10 mouse cellular contexts compared by ENCODE assay signal in the genomic region with DNA sequence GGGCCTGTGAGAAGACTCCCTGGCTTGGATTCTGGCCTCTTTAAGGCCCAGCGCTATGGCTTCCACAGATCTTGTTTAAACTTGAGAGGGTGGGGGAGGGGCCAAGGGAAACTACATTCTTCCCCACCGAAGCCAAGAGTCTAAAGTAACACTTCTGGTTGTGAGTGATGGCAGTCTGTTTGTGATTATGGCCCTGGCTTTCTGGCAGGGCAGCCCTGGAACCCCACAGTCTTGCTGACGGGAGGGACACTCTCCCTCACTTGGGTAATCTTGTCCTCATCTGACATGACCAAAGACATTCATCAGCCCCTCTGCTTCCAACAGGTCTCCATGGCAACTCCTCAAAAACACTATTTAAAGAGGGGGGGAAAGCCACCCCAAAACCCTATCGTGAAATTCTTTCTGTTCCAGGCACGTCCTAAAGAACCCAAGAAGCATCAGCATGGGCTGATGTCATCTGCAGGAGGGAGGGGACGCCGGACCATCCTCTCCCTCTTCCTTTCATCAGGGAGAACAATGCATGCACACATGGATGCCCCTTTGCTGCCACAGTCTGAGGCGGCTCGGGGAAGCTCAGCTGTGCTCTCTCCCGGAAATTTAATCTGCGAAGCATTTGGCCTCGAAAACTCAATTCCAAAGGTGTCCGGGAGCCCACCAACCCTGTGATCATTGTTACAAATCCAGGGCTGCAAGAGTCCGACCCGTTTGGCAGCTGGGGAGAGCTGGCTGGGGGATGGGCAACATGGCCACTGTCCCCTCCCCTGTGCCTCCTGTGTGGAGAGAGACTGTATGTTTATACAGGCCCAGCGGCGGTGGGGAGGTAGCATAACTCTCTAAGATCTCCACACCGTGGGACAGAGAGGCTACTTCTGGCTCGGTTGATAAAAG.
DNase-seq lines count a peak whose midpoint lies in the region; ATAC-seq and TF ChIP-seq lines count a peak whose summit lies in the region.
"Had no signal": no experiment of that assay in that cellular context is flagged by ENCODE, and none has a peak within 500 bp of the region (broad histone marks: within the 10 kb centered on the region; RNA-seq: fewer than 3 reads in every experiment).

No protein-coding gene starts in this region.

- peak; percentile 37 for DNase-seq in kidney, postnatal 14 days
- DNase-seq in kidney, adult 9 months: no peak
- DNase-seq in cerebellum, adult 11 months: no peak
- no peak for DNase-seq in spleen, postnatal 4 days (ENCODE audit: low spot score in 2 of 2)

- no peaks in the 10 kb centered on the region for H3K27me3 ChIP-seq in embryonic facial prominence, embryonic 15.5 days
- H3K27me3 ChIP-seq in limb, embryonic 13.5 days: no peaks in the 10 kb centered on the region
- H3K27me3 ChIP-seq: Patski had no signal

- peaks cover 52% of the 10 kb centered on the region for H3K36me3 ChIP-seq in embryonic facial prominence, embryonic 15.5 days
- H3K36me3 ChIP-seq in limb, embryonic 13.5 days: peaks cover 83% of the 10 kb centered on the region

- peak overlapping the region; percentile 82 for H3K27ac ChIP-seq in embryonic facial prominence, embryonic 15.5 days (replicated peaks)
- H3K27ac ChIP-seq in limb, embryonic 13.5 days: peak overlapping the region; percentile 82
- 0 out of 2 replicates have a peak overlapping the region, but pooled peaks have one; percentile 18 for H3K27ac ChIP-seq in olfactory bulb, adult 2 months (ENCODE audit: insufficient read depth, low read depth, low read length)

- no peaks in the 10 kb centered on the region for H3K9me3 ChIP-seq in embryonic facial prominence, embryonic 15.5 days (replicated peaks)
- H3K9me3 ChIP-seq in limb, embryonic 13.5 days: no peaks in the 10 kb centered on the region

- no peak for TF ChIP-seq POLR2A in olfactory bulb, adult 2 months (IDR thresholded peaks at IDR 0.05; ENCODE audit: insufficient read depth, low read depth, low read length)

- whole genome bisulfite sequencing in embryonic facial prominence, embryonic 15.5 days: 4% methylated on average over 19 of the region's 19 CpGs
- 12% methylated on average over 19 of the region's 19 CpGs for WGBS in limb, embryonic 13.5 days
- WGBS in olfactory bulb, adult 2 months: 20% methylated on average over 19 of the region's 19 CpGs

- peak overlapping the region; percentile 24; the same call in 1 of the 2 replicates for H3K4me2 ChIP-seq in embryonic facial prominence, embryonic 15.5 days (replicated peaks)
- H3K4me2 ChIP-seq in limb, embryonic 13.5 days (replicated peaks): peak overlapping the region; percentile 47

- H3K9ac ChIP-seq in embryonic facial prominence, embryonic 15.5 days: 0 out of 2 replicates have a peak overlapping the region, but pooled peaks have one; percentile 9
- H3K9ac ChIP-seq in limb, embryonic 13.5 days: peak overlapping the region; percentile 46

- no peak for TF ChIP-seq CTCF in olfactory bulb, adult 2 months (IDR thresholded peaks at IDR 0.05; ENCODE audit: insufficient read depth, low read depth, low read length)

- peaks cover 86% of the 10 kb centered on the region for H3K4me1 ChIP-seq in embryonic facial prominence, embryonic 15.5 days
- peaks cover 69% of the 10 kb centered on the region for H3K4me1 ChIP-seq in limb, embryonic 13.5 days
- H3K4me1 ChIP-seq in olfactory bulb, adult 2 months (ENCODE audit: control insufficient read depth, insufficient read depth, low read length): peaks cover 46% of the 10 kb centered on the region

- peak; percentile 70 for ATAC-seq in embryonic facial prominence, embryonic 15.5 days (ENCODE audit: insufficient number of reproducible peaks, low FRiP score, low TSS enrichment, low read depth)
- ATAC-seq in limb, embryonic 13.5 days (ENCODE audit: low FRiP score, low read depth): peak; percentile 78
- ATAC-seq in CD4-positive, CD25-positive, alpha-beta regulatory T cell, adult 4 months: no peak

- H3K4me3 ChIP-seq in embryonic facial prominence, embryonic 15.5 days (replicated peaks): no peak overlapping the region
- no peak overlapping the region for H3K4me3 ChIP-seq in limb, embryonic 13.5 days
- no peak overlapping the region for H3K4me3 ChIP-seq in olfactory bulb, adult 2 months (ENCODE audit: insufficient read depth, low read depth, low read length)
- H3K4me3 ChIP-seq: erythroblast, embryonic 14.5 days had no signal

Comparison
In these comparisons a context has a peak if more than half of its experiments do, and no peak if none do; other contexts are left out.
1. H3K27ac ChIP-seq: peak in every context shown above with its lines; median percentile 82 in embryonic facial prominence, embryonic 15.5 days; 82 in limb, embryonic 13.5 days; 18 in olfactory bulb, adult 2 months.